Mouse (Mus musculus) T-helper 17 cell (primary cell): ENCODE data around the gene Tnn.

ENCODE experiments used
- in situ Hi-C, 2 experiments: fragments of 300-600 bp; cut with MboI, MseI; formaldehyde crosslinking; loops; 1 replicate in 1 of 2; 2 replicates in 1 of 2; pipeline ENCODE4 v1.15.1; 2025; ENCODE audit warnings: high pct_unique_total_duplicates in 2 of 2

Tnn gene

GRCm38 (mm10) chr1:160045056-160045715, 108.2 kb downstream of the Tnn start:
- in situ Hi-C loops: no loop called here

GRCm38 (mm10) chr1:160044237-160045021, 109.0 kb downstream of the Tnn start, which contains the start of gene 4930523C07Rik:
4930523C07Rik (plus strand) TSS chr1:160044382.
- in situ Hi-C loops: no loop called here

- in situ Hi-C loops: no loop called here
These were observed 110.0 kb downstream of the Tnn start for GRCm38 (mm10) chr1:160043271-160043975.

GRCm38 (mm10) chr1:160042351-160042750, 111.0 kb downstream of the Tnn start:
- in situ Hi-C loops: no loop called here

- in situ Hi-C loops: no loop called here
These were observed 112.1 kb downstream of the Tnn start for GRCm38 (mm10) chr1:160041264-160041775.

GRCm38 (mm10) chr1:160039951-160040645, 113.3 kb downstream of the Tnn start:
- in situ Hi-C loops: no loop called here

- in situ Hi-C loops: no loop called here
These were observed 116.3 kb downstream of the Tnn start for GRCm38 (mm10) chr1:160036996-160037521.

- in situ Hi-C loops: no loop called here
These were observed 117.8 kb downstream of the Tnn start for GRCm38 (mm10) chr1:160035561-160035960.
